Mouse (Mus musculus) neural tube, embryonic 13.5 days (tissue): Measurements from ENCODE around the gene Trim28. TPM values are rescaled to one million over a fixed set of nuclear protein-coding genes. Genes with fewer than 3 reads are reported as not detected.

Source experiments
- ATAC-seq: fragments of 200-750 bp; cut with Nextera tagmentation; 2 replicates; pipeline ENCODE4 v1.8.0; 2017; ENCODE audit warnings: low read depth, mild to moderate bottlenecking, moderate TSS enrichment, moderate library complexity
- H3K27ac ChIP-seq: fragments of 300-500 bp; sonication (generic); replicated peaks from 2 replicates; pipeline ENCODE4 v1.5.1; 2015; ENCODE audit warnings: moderate library complexity, mild to moderate bottlenecking, inconsistent platforms
- H3K27me3 ChIP-seq: fragments of 300-500 bp; sonication (generic); 2 replicates; pipeline ENCODE4 v1.6.1; 2015; ENCODE audit warnings: mild to moderate bottlenecking, inconsistent platforms
- H3K36me3 ChIP-seq: fragments of 300-500 bp; sonication (generic); 2 replicates; pipeline ENCODE4 v1.6.1; 2015; ENCODE audit warnings: mild to moderate bottlenecking, inconsistent platforms
- H3K4me1 ChIP-seq: fragments of 300-500 bp; sonication (generic); replicated peaks from 2 replicates; pipeline ENCODE4 v1.6.1; 2015; ENCODE audit warnings: inconsistent platforms
- H3K4me2 ChIP-seq: fragments of 300-500 bp; sonication (generic); 2 replicates; pipeline ENCODE4 v1.6.1; 2015; ENCODE audit warnings: inconsistent platforms, mild to moderate bottlenecking, moderate library complexity
- H3K4me3 ChIP-seq: fragments of 300-500 bp; sonication (generic); 2 replicates; pipeline ENCODE4 v1.5.1; 2015; ENCODE audit warnings: mild to moderate bottlenecking, inconsistent platforms
- H3K9ac ChIP-seq: fragments of 300-500 bp; sonication (generic); 2 replicates; pipeline ENCODE4 v1.6.1; 2015; ENCODE audit warnings: moderate library complexity, mild to moderate bottlenecking, inconsistent platforms
- H3K9me3 ChIP-seq: fragments of 300-500 bp; sonication (generic); 2 replicates; pipeline ENCODE4 v1.6.1; 2016; ENCODE audit warnings: inconsistent platforms
- WGBS: fragments of 180-500 bp; shearing (Covaris S2); methylation state at CpG from one replicate; pipeline ENCODE4 v1.1.7; 2015; 5-methylcytosine and 5-hydroxymethylcytosine counted together
- polyA plus RNA-seq: library from polyadenylated mRNA; unstranded; fragments of >200 nt; fragmentation: Nextera tagmentation; extraction: Ambion mirVana; gene quantifications from 2 replicates; pipeline ENCODE4 v1.2.1, GENCODE M21; 2015

Trim28 gene
- polyA plus RNA-seq, 1 experiment from 2014 or later, result 229 TPM

DNA sequence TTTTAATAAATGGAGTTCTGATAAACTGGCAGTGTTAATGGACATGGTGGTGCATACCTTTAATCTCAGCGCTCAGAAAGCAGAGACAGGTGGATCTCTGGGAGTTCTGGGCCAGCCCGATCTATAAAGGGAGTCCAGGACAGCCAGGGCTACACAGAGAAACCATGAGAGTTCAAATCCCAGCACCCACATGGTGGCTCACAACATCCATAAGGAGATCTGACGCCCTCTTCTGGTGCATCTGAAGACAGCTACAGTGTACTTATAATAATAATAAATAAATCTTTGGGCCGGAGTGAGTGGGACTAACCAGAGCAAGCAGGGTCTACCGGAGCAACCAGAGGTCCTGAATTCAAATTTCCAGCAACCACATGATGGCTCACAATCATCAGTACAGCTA lies 4.5 kb downstream of the Trim28 start:
- H3K4me3 ChIP-seq, result no peak overlapping the region
- peaks cover 9% of the 10 kb centered on the region for H3K27me3 ChIP-seq
- H3K36me3 ChIP-seq, result peaks cover 42% of the 10 kb centered on the region
- H3K9me3 ChIP-seq, result no peaks in the 10 kb centered on the region
- ATAC-seq, result no peak
- peaks cover 24% of the 10 kb centered on the region for H3K4me1 ChIP-seq
- H3K27ac ChIP-seq, result no peak overlapping the region
- no peak overlapping the region for H3K4me2 ChIP-seq
- H3K9ac ChIP-seq, result no peak overlapping the region
- WGBS, result 75% methylated on average over 5 of the region's 5 CpGs

- no peak overlapping the region; the same call in 1 of the 2 replicates for H3K9ac ChIP-seq
- WGBS, result 91% methylated on average over 17 of the region's 17 CpGs
Observed at GRCm38 (mm10) chr7:13006011-13006410, 7.1 kb downstream of the Trim28 start.

DNA sequence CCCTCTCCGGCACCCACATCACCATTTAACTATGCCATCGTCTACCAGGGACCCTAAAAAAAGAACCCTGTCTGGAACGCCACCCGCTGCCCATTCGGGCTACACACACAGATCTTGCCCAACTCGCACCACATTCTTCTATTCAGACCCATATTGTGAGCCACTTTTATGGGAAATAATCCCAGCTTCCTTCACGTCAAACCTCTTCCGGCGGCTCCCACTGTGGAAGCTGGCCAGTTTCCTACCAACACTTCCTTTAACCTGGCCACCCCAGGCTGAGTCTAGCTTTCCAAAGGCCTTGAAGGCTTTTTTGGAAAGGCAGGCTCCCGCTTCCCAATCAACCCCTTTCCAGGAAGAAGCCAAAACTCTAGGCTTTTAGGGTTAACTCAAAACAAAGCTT lies 7.6 kb downstream of the Trim28 start:
- no peaks in the 10 kb centered on the region for H3K9me3 ChIP-seq
- no peak overlapping the region for H3K4me3 ChIP-seq
- H3K36me3 ChIP-seq, result peaks cover 42% of the 10 kb centered on the region
- H3K4me1 ChIP-seq, result peaks cover 39% of the 10 kb centered on the region
- ATAC-seq, result no peak
- peaks cover 9% of the 10 kb centered on the region for H3K27me3 ChIP-seq
- no peak overlapping the region for H3K9ac ChIP-seq
- no peak overlapping the region for H3K27ac ChIP-seq
- WGBS, result 80% methylated on average over 10 of the region's 10 CpGs
- no peak overlapping the region for H3K4me2 ChIP-seq

More at GRCm38 (mm10) chr7:13006011-13006410, 7.1 kb downstream of the Trim28 start:
- Histone ChIP-seq H3K9me3 (no peaks in the 10 kb centered on the region), H3K27me3 (peaks cover 9% of the 10 kb centered on the region), H3K4me1 (peaks cover 39% of the 10 kb centered on the region), H3K4me3 (no peak overlapping the region), H3K27ac (no peak overlapping the region), H3K4me2 (no peak overlapping the region), H3K36me3 (peaks cover 42% of the 10 kb centered on the region)
- ATAC-seq, result no peak

DNA sequence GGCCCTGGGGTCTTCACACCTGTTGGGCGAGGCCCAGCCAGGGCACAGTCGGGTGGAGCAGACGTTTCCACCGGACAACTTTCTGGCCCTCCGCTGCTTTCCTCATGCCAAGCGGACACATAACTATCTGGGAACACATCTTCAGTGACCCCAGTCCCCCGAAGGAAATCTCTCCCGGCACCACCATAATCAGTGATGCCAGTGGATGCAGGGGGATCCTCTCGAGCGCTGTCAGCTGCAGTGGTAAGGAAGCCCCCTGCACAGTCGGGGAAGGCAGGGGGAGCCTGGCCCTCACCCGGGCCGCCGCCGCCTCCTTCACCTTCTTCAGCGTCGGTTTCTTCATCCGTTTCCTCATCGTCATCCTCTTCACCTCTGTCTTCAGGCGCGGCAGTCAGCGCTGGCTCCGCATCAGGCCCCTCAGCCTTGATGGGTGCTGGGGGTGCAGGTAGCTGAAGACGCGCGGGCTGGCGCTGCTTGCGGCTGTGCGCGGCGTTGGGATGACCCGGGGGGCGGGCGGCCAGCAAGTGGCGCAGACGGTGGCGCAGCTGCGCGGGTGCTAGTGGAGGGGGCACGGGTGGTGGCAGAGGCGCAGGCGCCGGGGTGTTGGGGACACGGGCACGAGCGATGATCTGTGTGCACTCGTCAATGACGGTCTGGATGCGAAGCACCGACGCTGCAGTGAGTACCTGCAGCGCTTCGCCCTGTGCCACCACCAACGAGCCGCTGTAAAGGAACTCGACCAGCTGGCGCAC lies 8.6 kb downstream of the Trim28 start:
- peak overlapping the region; percentile 81 for H3K9ac ChIP-seq
- 0 out of 2 replicates have a peak overlapping the region, but pooled peaks have one; percentile 33 for H3K27ac ChIP-seq
- 30% methylated on average over 57 of the region's 57 CpGs for WGBS
- peaks cover 42% of the 10 kb centered on the region for H3K36me3 ChIP-seq
- peak overlapping the region; percentile 86 for H3K4me2 ChIP-seq
- peaks cover 9% of the 10 kb centered on the region for H3K27me3 ChIP-seq
- ATAC-seq, result no peak
- peaks cover 39% of the 10 kb centered on the region for H3K4me1 ChIP-seq
- H3K9me3 ChIP-seq, result no peaks in the 10 kb centered on the region
- H3K4me3 ChIP-seq, result peak overlapping the region; percentile 26

- Histone ChIP-seq H3K9me3 (no peaks in the 10 kb centered on the region), H3K27ac (peak overlapping the region; percentile 96), H3K4me1 (peaks cover 39% of the 10 kb centered on the region), H3K9ac (peak overlapping the region; percentile 81), H3K4me2 (peak overlapping the region; percentile 86), H3K4me3 (peak overlapping the region; percentile 74), H3K27me3 (peaks cover 9% of the 10 kb centered on the region), H3K36me3 (peaks cover 31% of the 10 kb centered on the region)
- peak; percentile 88 for ATAC-seq
- under 1% methylated on average over 42 of the region's 42 CpGs for WGBS
Observed at GRCm38 (mm10) chr7:13009143-13010004, 10.5 kb downstream of the Trim28 start.

DNA sequence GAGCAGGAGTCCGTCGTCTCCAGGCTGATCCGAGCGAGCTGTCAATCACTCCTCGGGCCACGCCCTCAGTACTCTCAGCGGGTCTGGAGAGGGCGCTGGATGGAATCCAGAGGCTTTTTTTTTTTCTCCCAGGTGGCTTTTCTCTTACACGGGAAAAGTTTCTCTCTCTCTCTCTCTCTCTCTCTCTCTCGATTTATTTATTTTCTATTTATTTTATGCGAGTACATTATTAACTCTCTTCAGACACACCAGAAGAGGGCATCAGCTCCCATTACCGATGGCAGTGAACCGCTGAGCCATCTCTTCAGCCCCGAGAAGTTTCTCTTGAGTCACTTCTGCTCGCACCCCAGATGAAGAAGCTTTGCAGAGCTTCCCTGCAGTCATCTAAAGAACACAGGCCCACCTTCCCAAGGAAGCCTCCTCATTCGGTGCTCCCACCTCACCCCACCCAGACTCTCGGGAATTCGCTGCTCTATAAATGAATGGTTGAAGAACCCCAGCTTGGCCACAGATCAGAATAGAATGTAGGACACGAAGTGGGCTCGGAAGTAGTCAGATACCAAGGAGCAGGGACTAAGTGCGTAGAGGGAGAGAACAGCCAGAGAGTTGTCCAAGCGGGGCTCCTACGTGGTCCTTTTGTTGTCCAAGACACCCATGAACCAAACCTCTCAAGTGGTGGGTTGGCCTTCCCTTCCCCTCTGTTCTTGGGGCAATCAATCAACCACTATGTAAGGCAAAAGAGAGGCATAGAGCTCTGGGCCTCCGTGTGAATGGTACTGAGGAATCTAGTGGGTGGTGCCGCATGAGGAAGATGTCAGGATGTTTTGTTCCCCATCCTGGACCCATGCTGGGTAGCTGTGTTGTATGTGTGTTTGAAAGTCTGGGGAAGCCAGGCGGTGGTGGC lies 11.3 kb downstream of the Trim28 start, which contains the start of gene Zbtb45:
Zbtb45 (minus strand) TSS at position 30 of the 904 bp plus-strand sequence.
- peaks cover 24% of the 10 kb centered on the region for H3K36me3 ChIP-seq

GRCm38 (mm10) chr7:13013671-13014070 lies 14.8 kb downstream of the Trim28 start:
- Histone ChIP-seq H3K27me3 (no peaks in the 10 kb centered on the region), H3K4me3 (no peak overlapping the region), H3K36me3 (no peaks in the 10 kb centered on the region), H3K27ac (no peak overlapping the region), H3K4me2 (no peak overlapping the region), H3K9me3 (no peaks in the 10 kb centered on the region), H3K4me1 (peaks cover 12% of the 10 kb centered on the region), H3K9ac (peak overlapping the region; percentile 38; the same call in 1 of the 2 replicates)
- no peak for ATAC-seq
- WGBS, result 60% methylated on average over 4 of the region's 4 CpGs

More for the DNA sequence above, 11.3 kb downstream of the Trim28 start, which contains the start of gene Zbtb45:
- 4% methylated on average over 26 of the region's 26 CpGs for WGBS
- Histone ChIP-seq H3K27ac (peak within 1 kb of the TSS; percentile 96), H3K9me3 (no peaks in the 10 kb centered on the region), H3K9ac (peak within 1 kb of the TSS; percentile 81), H3K4me2 (peak within 1 kb of the TSS; percentile 86), H3K27me3 (peaks cover 9% of the 10 kb centered on the region), H3K4me3 (peak within 1 kb of the TSS; percentile 74), H3K4me1 (peaks cover 39% of the 10 kb centered on the region)
- no peak for ATAC-seq

DNA sequence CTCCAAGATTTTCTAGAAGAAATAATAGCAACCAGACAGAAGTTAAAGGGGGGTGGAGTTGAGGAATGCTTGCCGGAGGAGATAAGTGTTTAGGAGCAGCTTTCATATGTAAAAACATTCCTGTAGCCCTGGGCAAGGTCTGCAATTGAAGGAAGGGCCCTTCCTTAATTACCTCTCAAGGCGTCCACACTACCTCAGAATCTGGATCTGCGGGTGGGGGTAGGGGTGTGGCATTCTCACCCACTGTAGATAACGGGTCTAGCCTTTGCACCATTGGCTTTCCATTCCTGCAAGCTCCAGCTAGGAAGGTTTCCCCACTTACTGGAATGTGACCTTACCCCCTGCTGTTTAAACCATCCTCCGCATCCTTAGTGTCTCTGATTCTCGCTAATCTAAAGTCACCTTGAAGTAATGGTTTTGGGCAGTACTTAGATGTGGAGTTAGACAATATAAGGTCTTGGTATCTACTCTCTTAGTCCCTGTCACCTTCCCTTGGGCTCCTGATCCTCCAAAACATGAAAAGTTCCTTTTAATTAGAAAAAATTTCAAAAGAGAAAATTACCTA lies 15.4 kb downstream of the Trim28 start:
- no peak overlapping the region for H3K4me3 ChIP-seq
- 31% methylated on average over 6 of the region's 6 CpGs for WGBS

DNA sequence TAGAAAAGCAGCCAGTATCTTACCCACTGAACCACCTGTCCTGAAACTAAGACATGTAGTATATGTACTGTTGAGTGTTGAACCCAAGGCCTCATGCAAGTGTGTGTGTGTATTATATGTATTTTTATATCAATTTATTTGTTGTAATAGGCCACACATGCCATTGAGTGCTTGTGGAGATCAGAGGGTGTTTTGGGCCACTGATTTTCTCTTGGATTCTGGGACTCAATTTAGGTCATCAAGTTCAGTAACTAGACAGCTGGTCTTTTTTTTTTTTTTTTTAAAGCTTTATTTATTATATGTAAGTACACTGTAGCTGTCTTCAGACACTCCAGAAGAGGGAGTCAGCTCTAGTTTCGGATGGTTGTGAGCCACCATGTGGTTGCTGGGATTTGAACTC lies 16.3 kb downstream of the Trim28 start:
- no peaks in the 10 kb centered on the region for H3K9me3 ChIP-seq
- no peak for ATAC-seq
- H3K27ac ChIP-seq, result no peak overlapping the region
- H3K4me2 ChIP-seq, result no peak overlapping the region
- H3K4me1 ChIP-seq, result peaks cover 7% of the 10 kb centered on the region
- H3K36me3 ChIP-seq, result no peaks in the 10 kb centered on the region
- H3K9ac ChIP-seq, result no peak overlapping the region
- no peaks in the 10 kb centered on the region for H3K27me3 ChIP-seq
- no peak overlapping the region for H3K4me3 ChIP-seq
- 91% methylated on average over 1 of the region's 1 CpGs for WGBS

More for the DNA sequence above, 15.4 kb downstream of the Trim28 start:
- Histone ChIP-seq H3K9me3 (no peaks in the 10 kb centered on the region), H3K9ac (0 out of 2 replicates have a peak overlapping the region, but pooled peaks have one; percentile 38), H3K27me3 (no peaks in the 10 kb centered on the region), H3K36me3 (no peaks in the 10 kb centered on the region), H3K4me1 (peaks cover 9% of the 10 kb centered on the region), H3K4me2 (no peak overlapping the region), H3K27ac (no peak overlapping the region)
- ATAC-seq, result no peak

- peak overlapping the region; percentile 98 for H3K27ac ChIP-seq
- ATAC-seq, result peak; percentile 33
- peak overlapping the region; percentile 97 for H3K4me2 ChIP-seq
- H3K27me3 ChIP-seq, result no peaks in the 10 kb centered on the region
- peaks cover 27% of the 10 kb centered on the region for H3K36me3 ChIP-seq
- H3K4me1 ChIP-seq, result peaks cover 42% of the 10 kb centered on the region
- H3K4me3 ChIP-seq, result peak overlapping the region; percentile 90
- no peaks in the 10 kb centered on the region for H3K9me3 ChIP-seq
- WGBS, result 3% methylated on average over 31 of the region's 31 CpGs
- H3K9ac ChIP-seq, result peak overlapping the region; percentile 94
Observed at GRCm38 (mm10) chr7:13022773-13023535, 24.0 kb downstream of the Trim28 start.
